Mouse (Mus musculus) heart, postnatal 0 days (tissue): ENCODE results near the gene Olfr1441.

ENCODE experiments used
- CTCF ChIP-seq: IDR thresholded peaks from 2 replicates; pipeline ENCODE4 v1.5.1; 2016; ENCODE audit warnings: antibody characterized with exemption, control low read depth, low read depth
- EP300 ChIP-seq: IDR thresholded peaks from 2 replicates; pipeline ENCODE4 v1.6.1; 2016; ENCODE audit warnings: antibody characterized with exemption, low read depth

DNA sequence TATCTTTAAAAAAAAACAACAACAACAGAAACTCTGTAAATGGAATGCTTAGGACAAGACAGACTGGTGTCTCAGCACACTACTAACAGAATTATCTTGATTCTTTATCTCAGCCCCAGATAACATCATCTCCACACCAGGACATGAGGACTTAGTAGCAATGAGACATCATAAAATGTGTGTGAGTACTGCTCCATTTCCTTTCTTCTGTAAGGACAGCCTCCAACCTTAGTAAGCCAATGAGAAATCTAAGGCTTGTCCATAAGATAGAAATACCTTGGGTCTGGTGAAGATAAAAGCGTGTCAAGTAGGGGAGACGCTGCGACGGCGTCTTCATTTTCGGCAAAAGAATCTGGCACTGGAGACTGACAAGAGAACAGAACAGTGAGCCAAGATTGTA lies 10.4 kb downstream of the Olfr1441 start, which contains the start of gene Pfpl:
- no peak for TF ChIP-seq EP300
- TF ChIP-seq CTCF, result no peak
